ENCODE assay signal across 24 mouse cellular contexts in genomic region chr3:21358068-21358467, GRCm38 (mm10).
DNase-seq lines count a peak whose midpoint lies in the region; ATAC-seq lines count a peak whose summit lies in the region.
"Had no signal": no experiment of that assay in that cellular context is flagged by ENCODE, and none has a peak within 500 bp of the region (broad histone marks: within the 10 kb centered on the region; RNA-seq: fewer than 3 reads in every experiment).

No protein-coding gene starts in this region.

- DNase-seq in hindbrain, embryonic 10.5 days (ENCODE audit: low spot score): no peak
- no peak for DNase-seq in hindbrain, embryonic 14.5 days (ENCODE audit: low spot score)
- no peak for DNase-seq in cerebellum, adult 11-12 months
- no peak for DNase-seq in gastrocnemius, postnatal 4 days (ENCODE audit: low spot score in 2 of 2)
- DNase-seq: adrenal gland, postnatal 36 days; B cell, adult 2 months; gastrocnemius, postnatal 36 days; kidney, postnatal 25 days; lung, adult 18-20 months; lung, postnatal 10 days; right cerebral cortex, adult 18-20 months; right cerebral cortex, postnatal 4 days; thymus, postnatal 14 days had no signal

- ATAC-seq in hindbrain, embryonic 12.5 days (ENCODE audit: low FRiP score): 0 out of 2 replicates have a peak, but pooled peaks have one; percentile 33
- no peak for ATAC-seq in forebrain, embryonic 15.5 days (replicated peaks)
- ATAC-seq in hindbrain, embryonic 14.5 days (ENCODE audit: low FRiP score): no peak
- ATAC-seq in midbrain, embryonic 15.5 days (replicated peaks): 0 out of 2 replicates have a peak, but pooled peaks have one; percentile 21
- ATAC-seq: intestine, embryonic 16.5 days; liver, embryonic 12.5 days; Patski had no signal

- no peaks in the 10 kb centered on the region for H3K9me3 ChIP-seq in hindbrain, embryonic 12.5 days (replicated peaks)
- H3K9me3 ChIP-seq in hindbrain, embryonic 10.5 days: no peaks in the 10 kb centered on the region
- no peaks in the 10 kb centered on the region for H3K9me3 ChIP-seq in forebrain, embryonic 15.5 days
- H3K9me3 ChIP-seq in hindbrain, embryonic 14.5 days (ENCODE audit: control insufficient read depth, low read length): no peaks in the 10 kb centered on the region
- no peaks in the 10 kb centered on the region for H3K9me3 ChIP-seq in midbrain, embryonic 15.5 days
- H3K9me3 ChIP-seq: G1E; heart, embryonic 15.5 days; limb, embryonic 13.5 days; liver, embryonic 12.5 days; neural tube, embryonic 13.5 days had no signal

- H3K27me3 ChIP-seq in hindbrain, embryonic 12.5 days: no peaks in the 10 kb centered on the region
- no peaks in the 10 kb centered on the region for H3K27me3 ChIP-seq in hindbrain, embryonic 10.5 days (ENCODE audit: insufficient read depth, poor library complexity, severe bottlenecking)
- no peaks in the 10 kb centered on the region for H3K27me3 ChIP-seq in forebrain, embryonic 15.5 days
- no peaks in the 10 kb centered on the region for H3K27me3 ChIP-seq in hindbrain, embryonic 14.5 days (ENCODE audit: control insufficient read depth, insufficient read depth, low read length)
- no peaks in the 10 kb centered on the region for H3K27me3 ChIP-seq in midbrain, embryonic 15.5 days (replicated peaks)
- H3K27me3 ChIP-seq: CH12.LX; heart, embryonic 15.5 days; limb, embryonic 13.5 days; liver, embryonic 12.5 days; neural tube, embryonic 13.5 days; Patski had no signal

- no peak overlapping the region for H3K27ac ChIP-seq in hindbrain, embryonic 12.5 days
- no peak overlapping the region for H3K27ac ChIP-seq in hindbrain, embryonic 10.5 days
- peak overlapping the region; percentile 80 for H3K27ac ChIP-seq in forebrain, embryonic 15.5 days (replicated peaks)
- H3K27ac ChIP-seq in hindbrain, embryonic 14.5 days: peak overlapping the region; percentile 51; the same call in 1 of the 2 replicates
- peak overlapping the region; percentile 34; the same call in 1 of the 2 replicates for H3K27ac ChIP-seq in midbrain, embryonic 15.5 days
- H3K27ac ChIP-seq: heart, embryonic 15.5 days; limb, embryonic 13.5 days; liver, embryonic 12.5 days; neural tube, embryonic 13.5 days had no signal

- H3K36me3 ChIP-seq in hindbrain, embryonic 12.5 days: no peaks in the 10 kb centered on the region
- H3K36me3 ChIP-seq in hindbrain, embryonic 10.5 days: no peaks in the 10 kb centered on the region
- H3K36me3 ChIP-seq in forebrain, embryonic 15.5 days: no peaks in the 10 kb centered on the region
- no peaks in the 10 kb centered on the region for H3K36me3 ChIP-seq in hindbrain, embryonic 14.5 days (replicated peaks; ENCODE audit: control insufficient read depth, insufficient read depth)
- no peaks in the 10 kb centered on the region for H3K36me3 ChIP-seq in midbrain, embryonic 15.5 days (replicated peaks)
- H3K36me3 ChIP-seq: G1E; heart, embryonic 15.5 days; limb, embryonic 13.5 days; liver, embryonic 12.5 days; neural tube, embryonic 13.5 days had no signal

- H3K4me1 ChIP-seq in hindbrain, embryonic 12.5 days: no peaks in the 10 kb centered on the region
- H3K4me1 ChIP-seq in hindbrain, embryonic 10.5 days (replicated peaks): no peaks in the 10 kb centered on the region
- H3K4me1 ChIP-seq in forebrain, embryonic 15.5 days: peaks cover 27% of the 10 kb centered on the region
- peaks cover 4% of the 10 kb centered on the region; the same call in 1 of the 2 replicates for H3K4me1 ChIP-seq in hindbrain, embryonic 14.5 days (replicated peaks; ENCODE audit: control insufficient read depth, insufficient read depth, low read length)
- peaks cover 16% of the 10 kb centered on the region for H3K4me1 ChIP-seq in midbrain, embryonic 15.5 days
- H3K4me1 ChIP-seq: heart, embryonic 15.5 days; limb, embryonic 13.5 days; liver, embryonic 12.5 days had no signal

- H3K9ac ChIP-seq in hindbrain, embryonic 12.5 days: no peak overlapping the region
- H3K9ac ChIP-seq in forebrain, embryonic 15.5 days (replicated peaks): no peak overlapping the region
- H3K9ac ChIP-seq in hindbrain, embryonic 14.5 days: no peak overlapping the region
- H3K9ac ChIP-seq in midbrain, embryonic 15.5 days: no peak overlapping the region
- H3K9ac ChIP-seq: heart, embryonic 15.5 days; limb, embryonic 13.5 days; liver, embryonic 12.5 days; neural tube, embryonic 13.5 days had no signal

- 70% methylated on average over 6 of the region's 6 CpGs for WGBS in hindbrain, embryonic 12.5 days
- WGBS in hindbrain, embryonic 10.5 days: 84% methylated on average over 6 of the region's 6 CpGs
- WGBS in forebrain, embryonic 15.5 days: 91% methylated on average over 6 of the region's 6 CpGs
- WGBS in hindbrain, embryonic 14.5 days: 94% methylated on average over 6 of the region's 6 CpGs
- WGBS in midbrain, embryonic 15.5 days: 89% methylated on average over 6 of the region's 6 CpGs

- H3K4me2 ChIP-seq in hindbrain, embryonic 12.5 days (replicated peaks): no peak overlapping the region
- no peak overlapping the region for H3K4me2 ChIP-seq in forebrain, embryonic 15.5 days (replicated peaks)
- no peak overlapping the region for H3K4me2 ChIP-seq in hindbrain, embryonic 14.5 days (replicated peaks)
- no peak overlapping the region for H3K4me2 ChIP-seq in midbrain, embryonic 15.5 days
- H3K4me2 ChIP-seq: heart, embryonic 15.5 days; limb, embryonic 13.5 days; liver, embryonic 12.5 days; neural tube, embryonic 13.5 days had no signal

- H3K4me3 ChIP-seq in hindbrain, embryonic 12.5 days: no peak overlapping the region
- no peak overlapping the region for H3K4me3 ChIP-seq in hindbrain, embryonic 10.5 days
- H3K4me3 ChIP-seq in forebrain, embryonic 15.5 days: no peak overlapping the region
- H3K4me3 ChIP-seq in hindbrain, embryonic 14.5 days (replicated peaks; ENCODE audit: low read length): no peak overlapping the region
- no peak overlapping the region for H3K4me3 ChIP-seq in midbrain, embryonic 15.5 days
- H3K4me3 ChIP-seq: heart, embryonic 15.5 days; limb, embryonic 13.5 days; liver, embryonic 12.5 days; neural tube, embryonic 13.5 days had no signal

Comparison
In these comparisons a context has a peak if more than half of its experiments do, and no peak if none do; other contexts are left out.
1. ATAC-seq: peak in hindbrain, embryonic 12.5 days (single experiment) and midbrain, embryonic 15.5 days (single experiment); none in forebrain, embryonic 15.5 days (single experiment) and hindbrain, embryonic 14.5 days (single experiment).
2. H3K27ac ChIP-seq: peak in forebrain, embryonic 15.5 days (single experiment), hindbrain, embryonic 14.5 days (single experiment) and midbrain, embryonic 15.5 days (single experiment); none in hindbrain, embryonic 12.5 days (single experiment) and hindbrain, embryonic 10.5 days (single experiment).